In genomic region chr15:78571554-78572269, GRCm38 (mm10) we compare ENCODE assay signal across 8 mouse cellular contexts. TPM values are rescaled to one million over a fixed set of nuclear protein-coding genes. Genes with fewer than 3 reads are reported as not detected.
DNase-seq lines count a peak whose midpoint lies in the region; ATAC-seq and TF ChIP-seq lines count a peak whose summit lies in the region.

No protein-coding gene starts in this region.

- WGBS in liver, embryonic 11.5 days = 18% methylated on average over 16 of the region's 16 CpGs
- 83% methylated on average over 16 of the region's 16 CpGs for WGBS in olfactory bulb, adult 2 months

- H3K4me3 ChIP-seq in liver, embryonic 11.5 days (ENCODE audit: low read depth, low read length) = peak overlapping the region; percentile 57
- peak overlapping the region; percentile 15; the same call in 1 of the 2 replicates for H3K4me3 ChIP-seq in olfactory bulb, adult 2 months (ENCODE audit: insufficient read depth, low read depth, low read length)

- TF ChIP-seq POLR2A in olfactory bulb, adult 2 months (IDR thresholded peaks at IDR 0.05; ENCODE audit: insufficient read depth, low read depth, low read length) = no peak

- peak; percentile 94 for ATAC-seq in liver, embryonic 11.5 days (replicated peaks; ENCODE audit: low FRiP score)

- H3K9ac ChIP-seq in liver, embryonic 11.5 days (ENCODE audit: low read depth, low read length) = peak overlapping the region; percentile 74

- H3K27ac ChIP-seq in liver, embryonic 11.5 days (ENCODE audit: low read depth, low read length) = peak overlapping the region; percentile 98
- no peak overlapping the region for H3K27ac ChIP-seq in olfactory bulb, adult 2 months (ENCODE audit: insufficient read depth, low read depth, low read length)

- no peak for TF ChIP-seq CTCF in olfactory bulb, adult 2 months (IDR thresholded peaks at IDR 0.05; ENCODE audit: insufficient read depth, low read depth, low read length)

- DNase-seq in CD8-positive naive resting alpha-beta T cell, adult 2 months (ENCODE audit: low read depth in 2 of 2, low spot score in 2 of 2) = peak; percentile 65 to 69
- DNase-seq in c-Kit-positive CD71-positive TER-119-positive erythroid progenitor cells, embryonic 14.5 days (ENCODE audit: low spot score) = peak; percentile 79
- DNase-seq in liver, embryonic 11.5 days (ENCODE audit: low spot score) = peak; percentile 77
- no peak for DNase-seq in cerebellum, adult 11 months
- DNase-seq in kidney, adult 8-10 months = no peak
- DNase-seq in urinary bladder, postnatal 4 days (ENCODE audit: low spot score in 2 of 2) = no peak
- no peak for DNase-seq in ovary, adult 18-20 months (ENCODE audit: low spot score)

- peak overlapping the region; percentile 73 for H3K4me2 ChIP-seq in liver, embryonic 11.5 days

- peaks cover 29% of the 10 kb centered on the region for H3K4me1 ChIP-seq in liver, embryonic 11.5 days (replicated peaks; ENCODE audit: control insufficient read depth, insufficient read depth, low read length)
- peaks cover 12% of the 10 kb centered on the region; the same call in 1 of the 2 replicates for H3K4me1 ChIP-seq in olfactory bulb, adult 2 months (ENCODE audit: control insufficient read depth, insufficient read depth, low read length)

- no peaks in the 10 kb centered on the region for H3K27me3 ChIP-seq in liver, embryonic 11.5 days (replicated peaks; ENCODE audit: control insufficient read depth, insufficient read depth, low read length)

- H3K36me3 ChIP-seq in liver, embryonic 11.5 days (ENCODE audit: control insufficient read depth, insufficient read depth, low read length) = no peaks in the 10 kb centered on the region

- no peaks in the 10 kb centered on the region for H3K9me3 ChIP-seq in liver, embryonic 11.5 days (ENCODE audit: control insufficient read depth, low read length)

RNA-seq across cellular contexts. Expression of gene Rac2, which starts 0.9 kb away (rescaled TPM):
- polyA plus RNA-seq in liver, embryonic 11.5 days (2014; fragmentation: Nextera tagmentation; extraction: Ambion mirVana) = 124 and 126 TPM in 2 replicates
- 2,065 TPM in 1 of 2 replicates, not detected in the other for polyA plus RNA-seq in olfactory bulb, adult 2 months (2012; ENCODE audit: insufficient read depth, insufficient read length, low replicate concordance, missing spikeins)

RNA-seq across cellular contexts. Expression of gene Cyth4, which starts 25.1 kb away (rescaled TPM):
- polyA plus RNA-seq in liver, embryonic 11.5 days (2014; fragmentation: Nextera tagmentation; extraction: Ambion mirVana) = 7.8 and 9.5 TPM in 2 replicates
- polyA plus RNA-seq in olfactory bulb, adult 2 months (2012; ENCODE audit: insufficient read depth, insufficient read length, low replicate concordance, missing spikeins) = not detected in 2 replicates

RNA-seq across cellular contexts. Expression of gene Sstr3, which starts 27.2 kb away (rescaled TPM):
- not detected in 2 replicates for polyA plus RNA-seq in liver, embryonic 11.5 days (2014; fragmentation: Nextera tagmentation; extraction: Ambion mirVana)
- not detected in 2 replicates for polyA plus RNA-seq in olfactory bulb, adult 2 months (2012; ENCODE audit: insufficient read depth, insufficient read length, low replicate concordance, missing spikeins)

RNA-seq across cellular contexts. Expression of gene C1qtnf6, which starts 40.5 kb away (rescaled TPM):
- polyA plus RNA-seq in liver, embryonic 11.5 days (2014; fragmentation: Nextera tagmentation; extraction: Ambion mirVana) = 11.4 and 14.0 TPM in 2 replicates
- polyA plus RNA-seq in olfactory bulb, adult 2 months (2012; ENCODE audit: insufficient read depth, insufficient read length, low replicate concordance, missing spikeins) = not detected in 2 replicates

Comparison
In these comparisons a context has a peak if more than half of its experiments do, and no peak if none do; other contexts are left out.
1. DNase-seq: peak in CD8-positive naive resting alpha-beta T cell, adult 2 months (2 of 2), c-Kit-positive CD71-positive TER-119-positive erythroid progenitor cells, embryonic 14.5 days (single experiment) and liver, embryonic 11.5 days (single experiment); none in cerebellum, adult 11 months (single experiment), kidney, adult 8-10 months (0 of 2), urinary bladder, postnatal 4 days (0 of 2) and ovary, adult 18-20 months (single experiment).